Mouse (Mus musculus): Measurements from ENCODE around the gene Clpb.
"Not testable (repeated sequence)": the region's sequence is repeated elsewhere in the genome, so short reads cannot be mapped to it uniquely, and the experiment has no call there.

Clpb gene

GRCm38 (mm10) chr7:101663514-101664159 lies at the start of gene Clpb:
Gene Clpb (plus strand): TSS chr7:101663633.
- peak; percentile 93 for DNase-seq (ENCODE audit: extremely low read depth, low read depth, low spot score)

- DNase-seq (ENCODE audit: extremely low read depth, low read depth, low spot score): peak; percentile 33
Measured at GRCm38 (mm10) chr7:101615406-101615805, 48.0 kb upstream of the Clpb start.

GRCm38 (mm10) chr7:101616136-101616835 lies 47.1 kb upstream of the Clpb start:
- DNase-seq (ENCODE audit: extremely low read depth, low read depth, low spot score): no peak

GRCm38 (mm10) chr7:101617438-101618165 lies 45.8 kb upstream of the Clpb start:
- DNase-seq (ENCODE audit: extremely low read depth, low read depth, low spot score): no peak

GRCm38 (mm10) chr7:101618273-101618672 lies 45.2 kb upstream of the Clpb start:
- DNase-seq (ENCODE audit: extremely low read depth, low read depth, low spot score): no peak

GRCm38 (mm10) chr7:101620373-101620772 lies 43.1 kb upstream of the Clpb start:
- DNase-seq (ENCODE audit: extremely low read depth, low read depth, low spot score): no peak

DNA sequence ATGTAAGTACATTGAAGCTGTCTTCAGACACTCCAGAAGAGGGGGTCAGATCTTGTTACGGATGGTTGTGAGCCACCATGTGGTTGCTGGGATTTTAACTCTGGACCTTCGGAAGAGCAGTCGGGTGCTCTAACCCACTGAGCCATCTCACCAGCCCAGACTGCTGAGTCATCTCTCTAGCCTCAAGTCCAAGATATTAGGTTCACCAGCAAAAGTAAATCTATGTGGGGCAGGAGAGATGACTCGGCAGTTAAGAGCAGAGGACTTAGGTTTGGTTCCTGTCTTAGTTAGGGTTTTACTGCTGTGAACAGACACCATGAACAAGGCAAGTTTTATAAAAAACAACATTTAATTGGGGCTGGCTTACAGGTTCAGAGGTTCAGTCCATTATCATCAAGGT lies 41.6 kb upstream of the Clpb start:
- not testable (repeated sequence) for DNase-seq (ENCODE audit: extremely low read depth, low read depth, low spot score)

- no peak for DNase-seq (ENCODE audit: extremely low read depth, low read depth, low spot score)
Measured at GRCm38 (mm10) chr7:101624283-101624682, 39.1 kb upstream of the Clpb start.

GRCm38 (mm10) chr7:101627166-101627565 lies 36.3 kb upstream of the Clpb start:
- not testable (repeated sequence) for DNase-seq (ENCODE audit: extremely low read depth, low read depth, low spot score)

- no peak for DNase-seq (ENCODE audit: extremely low read depth, low read depth, low spot score)
Measured at GRCm38 (mm10) chr7:101628481-101628880, 35.0 kb upstream of the Clpb start.

GRCm38 (mm10) chr7:101633629-101634177 lies 29.7 kb upstream of the Clpb start:
- DNase-seq (ENCODE audit: extremely low read depth, low read depth, low spot score): no peak

DNA sequence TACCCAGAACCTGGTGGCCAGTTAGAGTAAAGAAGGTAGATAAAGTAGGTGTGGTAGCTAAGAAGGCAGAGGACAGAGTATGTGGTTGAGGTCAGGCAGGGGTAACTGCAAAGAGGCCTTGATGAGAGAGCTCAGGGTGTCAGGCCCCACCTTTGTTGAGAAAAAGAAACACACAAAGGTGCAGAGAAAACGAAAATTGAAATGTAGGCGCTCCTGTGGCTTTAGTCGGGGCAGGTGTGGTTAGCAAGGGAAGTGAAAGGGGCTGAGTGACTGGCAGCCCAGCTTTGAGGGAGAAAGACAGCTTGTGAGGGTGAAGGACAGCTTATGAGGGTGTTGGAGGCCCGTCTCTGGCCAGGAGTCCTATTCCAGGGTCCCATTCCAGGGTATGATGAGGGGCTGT lies 28.9 kb upstream of the Clpb start:
- DNase-seq (ENCODE audit: extremely low read depth, low read depth, low spot score): no peak

GRCm38 (mm10) chr7:101636056-101636455 lies 27.4 kb upstream of the Clpb start:
- no peak for DNase-seq (ENCODE audit: extremely low read depth, low read depth, low spot score)

DNA sequence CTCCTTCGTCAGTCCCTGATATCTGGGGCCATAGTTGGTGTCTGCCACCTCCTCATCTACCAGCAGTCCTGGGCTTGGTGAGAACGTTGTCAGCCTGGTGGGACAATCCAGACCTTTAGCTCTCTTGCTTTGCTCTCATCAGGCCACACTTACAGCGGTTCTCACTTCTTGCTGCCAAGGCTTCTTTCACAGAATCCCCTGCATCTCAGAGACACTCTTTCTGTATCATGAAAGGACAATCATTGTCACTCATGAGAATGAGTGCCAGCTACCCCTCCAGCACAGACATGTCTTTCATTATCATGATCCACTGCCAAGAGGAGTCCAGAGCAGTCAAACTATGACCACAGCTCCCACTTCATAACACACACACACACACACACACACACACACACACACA lies 19.6 kb upstream of the Clpb start:
- DNase-seq (ENCODE audit: extremely low read depth, low read depth, low spot score): no peak

DNA sequence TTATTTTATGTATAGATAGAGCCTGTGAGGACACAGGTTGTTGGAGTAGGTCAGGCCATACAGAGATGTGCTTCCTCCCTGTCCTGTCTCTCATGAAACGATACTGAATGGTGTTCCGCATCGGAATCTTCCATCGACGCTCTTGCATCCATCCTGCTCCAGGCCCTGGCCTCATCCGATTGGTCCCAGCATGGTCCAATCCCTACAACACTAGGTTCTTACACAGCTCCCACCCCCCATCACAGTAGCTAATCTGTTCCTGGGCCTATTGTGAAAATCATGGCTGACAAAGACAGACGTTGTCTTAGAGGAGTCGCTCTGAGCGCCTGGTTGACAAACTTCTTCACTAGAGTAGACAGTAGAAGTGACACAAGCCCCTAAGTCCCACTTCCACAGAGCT lies 13.7 kb upstream of the Clpb start:
- DNase-seq (ENCODE audit: extremely low read depth, low read depth, low spot score): no peak

- DNase-seq (ENCODE audit: extremely low read depth, low read depth, low spot score): no peak
Measured at GRCm38 (mm10) chr7:101650565-101650964, 12.9 kb upstream of the Clpb start.

- no peak for DNase-seq (ENCODE audit: extremely low read depth, low read depth, low spot score)
Measured at GRCm38 (mm10) chr7:101653681-101654209, 9.7 kb upstream of the Clpb start.

- no peak for DNase-seq (ENCODE audit: extremely low read depth, low read depth, low spot score)
Measured at GRCm38 (mm10) chr7:101654936-101655335, 8.5 kb upstream of the Clpb start.

GRCm38 (mm10) chr7:101662006-101662405 lies 1.4 kb upstream of the Clpb start:
- no peak for DNase-seq (ENCODE audit: extremely low read depth, low read depth, low spot score)

GRCm38 (mm10) chr7:101666581-101666980 lies 3.1 kb downstream of the Clpb start:
- DNase-seq (ENCODE audit: extremely low read depth, low read depth, low spot score): no peak

DNA sequence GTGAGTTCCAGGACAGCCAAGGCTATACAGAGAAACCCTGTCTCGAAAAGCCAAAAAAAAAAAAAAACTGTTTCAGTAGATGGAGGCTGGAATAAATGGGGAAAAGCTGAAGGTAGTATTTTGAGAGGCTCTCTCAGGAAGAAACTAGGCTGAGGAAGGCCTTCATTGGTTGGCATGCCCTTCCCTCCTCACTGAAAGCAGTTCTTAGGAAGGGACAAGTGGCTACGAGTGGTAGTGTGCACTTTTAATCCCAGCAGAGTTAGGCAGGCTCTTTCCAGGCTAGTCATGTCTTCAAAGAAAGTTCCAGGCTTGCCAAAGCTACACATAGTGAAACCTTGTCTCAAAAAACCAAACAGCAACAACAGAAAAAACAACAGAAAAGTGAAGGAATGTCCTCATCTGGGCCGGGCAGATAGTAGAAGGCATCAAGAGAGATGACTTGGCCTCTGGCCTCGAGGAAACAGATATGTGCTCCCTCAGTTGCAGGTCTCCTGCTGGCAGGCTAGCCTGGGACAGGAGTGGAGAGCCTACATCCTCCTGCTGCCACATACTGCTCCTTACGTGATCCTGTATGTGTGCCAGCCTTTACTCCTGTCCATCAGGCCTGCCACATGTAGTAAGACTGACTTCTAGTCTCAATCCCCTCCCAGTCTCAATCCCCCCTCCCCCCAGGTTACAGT lies 8.3 kb downstream of the Clpb start:
- DNase-seq (ENCODE audit: extremely low read depth, low read depth, low spot score): no peak

Measured in fat pad, adult 2 months (tissue).